Comparison of ENCODE assay signal across 15 mouse cellular contexts in the genomic region with DNA sequence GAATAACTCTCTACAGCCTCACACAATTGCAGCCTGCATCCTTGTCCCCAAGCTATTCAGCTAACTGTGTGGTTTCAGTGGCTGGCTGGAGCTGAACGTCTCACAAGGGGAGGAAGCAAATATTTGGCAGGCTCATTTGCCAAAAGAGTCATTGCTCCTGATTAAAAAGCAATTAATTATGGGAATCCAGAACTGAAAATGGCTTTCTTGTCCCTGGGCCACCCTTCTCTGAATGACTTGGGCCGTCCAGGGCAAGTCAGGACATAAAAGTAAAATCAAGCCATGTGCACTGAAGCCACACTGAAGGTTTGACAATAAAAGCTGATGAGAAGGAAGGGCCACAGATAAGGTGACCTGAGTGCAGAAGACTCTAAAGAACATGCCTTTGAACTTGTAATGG.
DNase-seq lines count a peak whose midpoint lies in the region; ATAC-seq lines count a peak whose summit lies in the region.
"Had no signal": no experiment of that assay in that cellular context is flagged by ENCODE, and none has a peak within 500 bp of the region (broad histone marks: within the 10 kb centered on the region; RNA-seq: fewer than 3 reads in every experiment).

No protein-coding gene starts in this region.

- WGBS in kidney, embryonic 15.5 days: 11% methylated on average over 2 of the region's 2 CpGs

- no peaks in the 10 kb centered on the region for H3K27me3 ChIP-seq in kidney, embryonic 15.5 days
- H3K27me3 ChIP-seq: embryonic facial prominence, embryonic 13.5 days; limb, embryonic 12.5 days had no signal

- no peak overlapping the region for H3K9ac ChIP-seq in kidney, embryonic 15.5 days
- H3K9ac ChIP-seq: embryonic facial prominence, embryonic 13.5 days; limb, embryonic 12.5 days had no signal

- no peaks in the 10 kb centered on the region for H3K4me1 ChIP-seq in kidney, embryonic 15.5 days
- H3K4me1 ChIP-seq: embryonic facial prominence, embryonic 13.5 days; forebrain, embryonic 10.5 days; limb, embryonic 12.5 days had no signal

- no peaks in the 10 kb centered on the region for H3K9me3 ChIP-seq in kidney, embryonic 15.5 days (replicated peaks)
- H3K9me3 ChIP-seq: embryonic facial prominence, embryonic 13.5 days; forebrain, embryonic 10.5 days; limb, embryonic 12.5 days had no signal

- ATAC-seq in kidney, embryonic 15.5 days (replicated peaks; ENCODE audit: low FRiP score): peak; percentile 54
- no peak for ATAC-seq in megakaryocyte progenitor cell, adult 5-6 weeks (replicated peaks; ENCODE audit: poor library complexity)

- no peak overlapping the region for H3K4me2 ChIP-seq in kidney, embryonic 15.5 days
- H3K4me2 ChIP-seq: embryonic facial prominence, embryonic 13.5 days; limb, embryonic 12.5 days had no signal

- intact Hi-C loops in gastrocnemius, postnatal 14 days (cut with DNase I; ENCODE audit: low total_unique reads): no loop called here

- no peak overlapping the region for H3K4me3 ChIP-seq in kidney, embryonic 15.5 days (replicated peaks)
- H3K4me3 ChIP-seq: embryonic facial prominence, embryonic 13.5 days; forebrain, embryonic 10.5 days; heart, adult 2 months; left cerebral cortex, adult 2 months; limb, embryonic 12.5 days had no signal

- no peak overlapping the region for H3K27ac ChIP-seq in kidney, embryonic 15.5 days
- H3K27ac ChIP-seq: embryonic facial prominence, embryonic 13.5 days; forebrain, embryonic 10.5 days; heart, adult 2 months; left cerebral cortex, adult 2 months; limb, embryonic 12.5 days; macrophage had no signal

- no peaks in the 10 kb centered on the region for H3K36me3 ChIP-seq in kidney, embryonic 15.5 days
- H3K36me3 ChIP-seq: embryonic facial prominence, embryonic 13.5 days; forebrain, embryonic 10.5 days; limb, embryonic 12.5 days had no signal

- peak; percentile 3 for DNase-seq in gastrocnemius, postnatal 14 days
- DNase-seq in gastrocnemius, adult 18-20 months (ENCODE audit: low spot score): no peak
- peak; percentile 11 for DNase-seq in ovary, postnatal 14 days (ENCODE audit: low spot score)
- no peak for DNase-seq in ovary, adult 18-20 months (ENCODE audit: low spot score)
- no peak for DNase-seq in spleen, postnatal 4 days (ENCODE audit: low spot score in 2 of 2)
- DNase-seq: cerebellum, adult 11 months; heart, adult 2 months; midbrain, embryonic 14.5 days had no signal

Comparison
In these comparisons a context has a peak if more than half of its experiments do, and no peak if none do; other contexts are left out.
1. DNase-seq: peak in gastrocnemius, postnatal 14 days (single experiment) and ovary, postnatal 14 days (single experiment); none in gastrocnemius, adult 18-20 months (single experiment), ovary, adult 18-20 months (single experiment) and spleen, postnatal 4 days (0 of 2).